Mouse (Mus musculus): Measurements from ENCODE around the gene Dyrk1b. TPM values are rescaled to one million over a fixed set of nuclear protein-coding genes. Genes with fewer than 3 reads are reported as not detected.
"Not testable (repeated sequence)": the region's sequence is repeated elsewhere in the genome, so short reads cannot be mapped to it uniquely, and the experiment has no call there.

The Dyrk1b gene
- polyA plus RNA-seq, 1 experiment, result 22.4 TPM

- Histone ChIP-seq H3K27ac (ENCODE audit: insufficient read depth, low read length) (no peak overlapping the region), H3K27me3 (ENCODE audit: control insufficient read depth, insufficient read depth, low read length) (no peaks in the 10 kb centered on the region), H3K4me1 (ENCODE audit: control insufficient read depth, insufficient read depth, insufficient read length) (no peaks in the 10 kb centered on the region), H3K4me3 (ENCODE audit: extremely low read depth, insufficient read depth, insufficient read length) (peak overlapping the region; percentile 56), H3K36me3 (ENCODE audit: control insufficient read depth, insufficient read depth, low read length) (no peaks in the 10 kb centered on the region)
- TF ChIP-seq CTCF (IDR thresholded peaks at IDR 0.05; ENCODE audit: extremely low read depth, insufficient read depth, insufficient read length, insufficient replicate concordance), result no peak
- no peak for TF ChIP-seq POLR2A (IDR thresholded peaks at IDR 0.05; ENCODE audit: low read depth, low read length)
- 27% methylated on average over 12 of the region's 12 CpGs for WGBS
- DNase-seq (ENCODE audit: low read depth in 1 of 2, low spot score in 2 of 2), result no peak
These were observed 29.2 kb downstream of the Dyrk1b start for GRCm38 (mm10) chr7:28208396-28208987.

GRCm38 (mm10) chr7:28208988-28209508 lies 29.8 kb downstream of the Dyrk1b start:
- peak; percentile 60 to 64 for DNase-seq (ENCODE audit: low read depth in 1 of 2, low spot score in 2 of 2)
- 50% methylated on average over 19 of the region's 19 CpGs for WGBS
- Histone ChIP-seq H3K36me3 (ENCODE audit: control insufficient read depth, insufficient read depth, low read length) (no peaks in the 10 kb centered on the region), H3K27ac (ENCODE audit: insufficient read depth, low read length) (no peak overlapping the region), H3K4me1 (ENCODE audit: control insufficient read depth, insufficient read depth, insufficient read length) (no peaks in the 10 kb centered on the region), H3K27me3 (ENCODE audit: control insufficient read depth, insufficient read depth, low read length) (no peaks in the 10 kb centered on the region), H3K4me3 (ENCODE audit: extremely low read depth, insufficient read depth, insufficient read length) (peak overlapping the region; percentile 56)
- TF ChIP-seq POLR2A (IDR thresholded peaks at IDR 0.05; ENCODE audit: low read depth, low read length) (no peak), CTCF (IDR thresholded peaks at IDR 0.05; ENCODE audit: extremely low read depth, insufficient read depth, insufficient read length, insufficient replicate concordance) (no peak)

GRCm38 (mm10) chr7:28210731-28211130 lies 31.5 kb downstream of the Dyrk1b start:
- no peak for DNase-seq (ENCODE audit: low read depth in 1 of 2, low spot score in 2 of 2)
- TF ChIP-seq CTCF (IDR thresholded peaks at IDR 0.05; ENCODE audit: extremely low read depth, insufficient read depth, insufficient read length, insufficient replicate concordance), result no peak
- WGBS, result 57% methylated on average over 5 of the region's 5 CpGs

GRCm38 (mm10) chr7:28214142-28214541 lies 34.9 kb downstream of the Dyrk1b start:
- peak in 1 of 2 experiments; percentile 43 for DNase-seq (ENCODE audit: low read depth in 1 of 2, low spot score in 2 of 2)
- TF ChIP-seq POLR2A (IDR thresholded peaks at IDR 0.05; ENCODE audit: low read depth, low read length) (no peak), CTCF (IDR thresholded peaks at IDR 0.05; ENCODE audit: extremely low read depth, insufficient read depth, insufficient read length, insufficient replicate concordance) (peak; percentile 75; the same call in 1 of the 2 replicates)
- 28% methylated on average over 10 of the region's 10 CpGs for WGBS
- H3K4me3 ChIP-seq (ENCODE audit: extremely low read depth, insufficient read depth, insufficient read length), result no peak overlapping the region
- H3K36me3 ChIP-seq (ENCODE audit: control insufficient read depth, insufficient read depth, low read length), result no peaks in the 10 kb centered on the region
- no peaks in the 10 kb centered on the region for H3K27me3 ChIP-seq (ENCODE audit: control insufficient read depth, insufficient read depth, low read length)
- no peaks in the 10 kb centered on the region for H3K4me1 ChIP-seq (ENCODE audit: control insufficient read depth, insufficient read depth, insufficient read length)
- no peak overlapping the region for H3K27ac ChIP-seq (ENCODE audit: insufficient read depth, low read length)

More at GRCm38 (mm10) chr7:28210731-28211130, 31.5 kb downstream of the Dyrk1b start:
- Histone ChIP-seq H3K4me1 (ENCODE audit: control insufficient read depth, insufficient read depth, insufficient read length) (no peaks in the 10 kb centered on the region), H3K27ac (ENCODE audit: insufficient read depth, low read length) (no peak overlapping the region), H3K4me3 (ENCODE audit: extremely low read depth, insufficient read depth, insufficient read length) (no peak overlapping the region), H3K36me3 (ENCODE audit: control insufficient read depth, insufficient read depth, low read length) (no peaks in the 10 kb centered on the region), H3K27me3 (ENCODE audit: control insufficient read depth, insufficient read depth, low read length) (no peaks in the 10 kb centered on the region)

- H3K4me3 ChIP-seq (ENCODE audit: extremely low read depth, insufficient read depth, insufficient read length); H3K27ac ChIP-seq (ENCODE audit: insufficient read depth, low read length); H3K27me3 ChIP-seq (ENCODE audit: control insufficient read depth, insufficient read depth, low read length); H3K4me1 ChIP-seq (ENCODE audit: control insufficient read depth, insufficient read depth, insufficient read length); H3K36me3 ChIP-seq (ENCODE audit: control insufficient read depth, insufficient read depth, low read length); DNase-seq (ENCODE audit: low read depth in 1 of 2, low spot score in 2 of 2): not testable (repeated sequence)
- 82% methylated on average over 2 of the region's 2 CpGs for WGBS
These were observed 36.7 kb downstream of the Dyrk1b start for GRCm38 (mm10) chr7:28215950-28216349.

- not testable (repeated sequence) for DNase-seq (ENCODE audit: low read depth in 1 of 2, low spot score in 2 of 2); H3K27me3 ChIP-seq (ENCODE audit: control insufficient read depth, insufficient read depth, low read length); H3K4me1 ChIP-seq (ENCODE audit: control insufficient read depth, insufficient read depth, insufficient read length); H3K4me3 ChIP-seq (ENCODE audit: extremely low read depth, insufficient read depth, insufficient read length); H3K36me3 ChIP-seq (ENCODE audit: control insufficient read depth, insufficient read depth, low read length); H3K27ac ChIP-seq (ENCODE audit: insufficient read depth, low read length)
- WGBS, result 90% methylated on average over 13 of the region's 13 CpGs
These were observed 38.5 kb downstream of the Dyrk1b start for GRCm38 (mm10) chr7:28217811-28218210.

- WGBS, result 87% methylated on average over 20 of the region's 20 CpGs
- H3K4me1 ChIP-seq (ENCODE audit: control insufficient read depth, insufficient read depth, insufficient read length); H3K36me3 ChIP-seq (ENCODE audit: control insufficient read depth, insufficient read depth, low read length); H3K4me3 ChIP-seq (ENCODE audit: extremely low read depth, insufficient read depth, insufficient read length); H3K27me3 ChIP-seq (ENCODE audit: control insufficient read depth, insufficient read depth, low read length); DNase-seq (ENCODE audit: low read depth in 1 of 2, low spot score in 2 of 2); H3K27ac ChIP-seq (ENCODE audit: insufficient read depth, low read length): not testable (repeated sequence)
These were observed 39.9 kb downstream of the Dyrk1b start for GRCm38 (mm10) chr7:28218951-28219740.

- not testable (repeated sequence) for H3K4me1 ChIP-seq (ENCODE audit: control insufficient read depth, insufficient read depth, insufficient read length); H3K27ac ChIP-seq (ENCODE audit: insufficient read depth, low read length); H3K27me3 ChIP-seq (ENCODE audit: control insufficient read depth, insufficient read depth, low read length); H3K36me3 ChIP-seq (ENCODE audit: control insufficient read depth, insufficient read depth, low read length); H3K4me3 ChIP-seq (ENCODE audit: extremely low read depth, insufficient read depth, insufficient read length); DNase-seq (ENCODE audit: low read depth in 1 of 2, low spot score in 2 of 2)
- 84% methylated on average over 4 of the region's 4 CpGs for WGBS
These were observed 47.6 kb downstream of the Dyrk1b start for GRCm38 (mm10) chr7:28226836-28227235.

- DNase-seq (ENCODE audit: low read depth in 1 of 2, low spot score in 2 of 2); H3K27ac ChIP-seq (ENCODE audit: insufficient read depth, low read length); H3K27me3 ChIP-seq (ENCODE audit: control insufficient read depth, insufficient read depth, low read length); H3K4me3 ChIP-seq (ENCODE audit: extremely low read depth, insufficient read depth, insufficient read length); H3K36me3 ChIP-seq (ENCODE audit: control insufficient read depth, insufficient read depth, low read length); H3K4me1 ChIP-seq (ENCODE audit: control insufficient read depth, insufficient read depth, insufficient read length): not testable (repeated sequence)
- 83% methylated on average over 4 of the region's 4 CpGs for WGBS
These were observed 48.2 kb downstream of the Dyrk1b start for GRCm38 (mm10) chr7:28227421-28227820.

All from spleen, adult 2 months (tissue).